Mouse (Mus musculus): ENCODE data around the gene Shkbp1.

The Shkbp1 gene

GRCm38 (mm10) chr7:27371715-27372462, 16.1 kb upstream of the Shkbp1 start:
- in situ Hi-C loops (cut with MboI; ENCODE audit: low pct_unique_long_range_greater_than_20kb in 1 of 2, low sequenced_read_pairs in 2 of 2, unreplicated experiment in 1 of 2): no loop called here

GRCm38 (mm10) chr7:27369111-27369510, 13.3 kb upstream of the Shkbp1 start:
- in situ Hi-C loops (cut with MboI; ENCODE audit: low pct_unique_long_range_greater_than_20kb in 1 of 2, low sequenced_read_pairs in 2 of 2, unreplicated experiment in 1 of 2): no loop called here

- in situ Hi-C loops (cut with MboI; ENCODE audit: low pct_unique_long_range_greater_than_20kb in 1 of 2, low sequenced_read_pairs in 2 of 2, unreplicated experiment in 1 of 2): no loop called here
These were observed 12.2 kb upstream of the Shkbp1 start for GRCm38 (mm10) chr7:27367976-27368375.

- in situ Hi-C loops (cut with MboI; ENCODE audit: low pct_unique_long_range_greater_than_20kb in 1 of 2, low sequenced_read_pairs in 2 of 2, unreplicated experiment in 1 of 2): no loop called here
These were observed 10.4 kb upstream of the Shkbp1 start for GRCm38 (mm10) chr7:27366082-27366844.

- in situ Hi-C loops (cut with MboI; ENCODE audit: low pct_unique_long_range_greater_than_20kb in 1 of 2, low sequenced_read_pairs in 2 of 2, unreplicated experiment in 1 of 2): no loop called here
These were observed 8.6 kb upstream of the Shkbp1 start for GRCm38 (mm10) chr7:27364379-27364778.

GRCm38 (mm10) chr7:27361283-27361946, 5.6 kb upstream of the Shkbp1 start:
- in situ Hi-C loops (cut with MboI; ENCODE audit: low pct_unique_long_range_greater_than_20kb in 1 of 2, low sequenced_read_pairs in 2 of 2, unreplicated experiment in 1 of 2): no loop called here

- in situ Hi-C loops (cut with MboI; ENCODE audit: low pct_unique_long_range_greater_than_20kb in 1 of 2, low sequenced_read_pairs in 2 of 2, unreplicated experiment in 1 of 2): no loop called here
These were observed 4.9 kb upstream of the Shkbp1 start for GRCm38 (mm10) chr7:27360749-27361148.

- in situ Hi-C loops (cut with MboI; ENCODE audit: low pct_unique_long_range_greater_than_20kb in 1 of 2, low sequenced_read_pairs in 2 of 2, unreplicated experiment in 1 of 2): no loop called here
These were observed 4.0 kb upstream of the Shkbp1 start for GRCm38 (mm10) chr7:27359706-27360358.

- in situ Hi-C loops (cut with MboI; ENCODE audit: low pct_unique_long_range_greater_than_20kb in 1 of 2, low sequenced_read_pairs in 2 of 2, unreplicated experiment in 1 of 2): no loop called here
These were observed 3.3 kb upstream of the Shkbp1 start for GRCm38 (mm10) chr7:27359162-27359561.

GRCm38 (mm10) chr7:27357595-27357978, 1.8 kb upstream of the Shkbp1 start:
- in situ Hi-C loops (cut with MboI; ENCODE audit: low pct_unique_long_range_greater_than_20kb in 1 of 2, low sequenced_read_pairs in 2 of 2, unreplicated experiment in 1 of 2): no loop called here

GRCm38 (mm10) chr7:27356861-27357594, 1.2 kb upstream of the Shkbp1 start, which contains the start of gene Gm20479:
Gene Gm20479 (minus strand): TSS chr7:27357419.
- in situ Hi-C loops (cut with MboI; ENCODE audit: low pct_unique_long_range_greater_than_20kb in 1 of 2, low sequenced_read_pairs in 2 of 2, unreplicated experiment in 1 of 2): no loop called here

GRCm38 (mm10) chr7:27356248-27356647, 429 bp upstream of the Shkbp1 start:
- in situ Hi-C loops (cut with MboI; ENCODE audit: low pct_unique_long_range_greater_than_20kb in 1 of 2, low sequenced_read_pairs in 2 of 2, unreplicated experiment in 1 of 2): no loop called here

- in situ Hi-C loops (cut with MboI; ENCODE audit: low pct_unique_long_range_greater_than_20kb in 1 of 2, low sequenced_read_pairs in 2 of 2, unreplicated experiment in 1 of 2): no loop called here
These were observed 558 bp downstream of the Shkbp1 start for GRCm38 (mm10) chr7:27355261-27355660.

GRCm38 (mm10) chr7:27354783-27355182, 1.0 kb downstream of the Shkbp1 start:
- in situ Hi-C loops (cut with MboI; ENCODE audit: low pct_unique_long_range_greater_than_20kb in 1 of 2, low sequenced_read_pairs in 2 of 2, unreplicated experiment in 1 of 2): no loop called here

- in situ Hi-C loops (cut with MboI; ENCODE audit: low pct_unique_long_range_greater_than_20kb in 1 of 2, low sequenced_read_pairs in 2 of 2, unreplicated experiment in 1 of 2): no loop called here
These were observed 1.7 kb downstream of the Shkbp1 start for GRCm38 (mm10) chr7:27354144-27354543.

GRCm38 (mm10) chr7:27345444-27345843, 10.4 kb downstream of the Shkbp1 start:
- in situ Hi-C loops (cut with MboI; ENCODE audit: low pct_unique_long_range_greater_than_20kb in 1 of 2, low sequenced_read_pairs in 2 of 2, unreplicated experiment in 1 of 2): loop anchor here in 1 of 2 experiments (5.0 kb wide), 1 partner anchor 37 kb away; no protein-coding TSS in a partner anchor

- in situ Hi-C loops (cut with MboI; ENCODE audit: low pct_unique_long_range_greater_than_20kb in 1 of 2, low sequenced_read_pairs in 2 of 2, unreplicated experiment in 1 of 2): no loop called here
These were observed 13.2 kb downstream of the Shkbp1 start for GRCm38 (mm10) chr7:27342595-27342994.

- in situ Hi-C loops (cut with MboI; ENCODE audit: low pct_unique_long_range_greater_than_20kb in 1 of 2, low sequenced_read_pairs in 2 of 2, unreplicated experiment in 1 of 2): loop anchor here in 1 of 2 experiments (5.0 kb wide), 1 partner anchor 68 kb away; no protein-coding TSS in a partner anchor
These were observed 16.3 kb downstream of the Shkbp1 start for GRCm38 (mm10) chr7:27339519-27339918.

Data from mouse embryonic stem cell (cell line).